Mouse (Mus musculus) stomach, postnatal 0 days (tissue): Measurements from ENCODE around the gene Zkscan5. TPM values are rescaled to one million over a fixed set of nuclear protein-coding genes. Genes with fewer than 3 reads are reported as not detected.
"Not testable (repeated sequence)": the region's sequence is repeated elsewhere in the genome, so short reads cannot be mapped to it uniquely, and the experiment has no call there.

Source experiments
- ATAC-seq: fragments of 200-750 bp; cut with Nextera tagmentation; 2 replicates; pipeline ENCODE4 v1.8.0; 2017; ENCODE audit not compliant: low FRiP score, low TSS enrichment
- DNase-seq: peaks from one replicate; pipeline ENCODE4 v3.0.0-alpha.2; 2016; ENCODE audit warnings: low spot score
- H3K27ac ChIP-seq: fragments of 300-500 bp; sonication (generic); replicated peaks from 2 replicates; pipeline ENCODE4 v1.5.1; 2014; ENCODE audit warnings: mild to moderate bottlenecking, control low read depth
- H3K27me3 ChIP-seq: fragments of 300-500 bp; sonication (generic); 2 replicates; pipeline ENCODE4 v1.6.1; 2014; ENCODE audit warnings: low read length; ENCODE audit not compliant: control insufficient read depth, insufficient read depth
- H3K36me3 ChIP-seq: fragments of 300-500 bp; sonication (generic); 2 replicates; pipeline ENCODE4 v1.6.1; 2014; ENCODE audit warnings: low read length, mixed read lengths; ENCODE audit not compliant: control insufficient read depth, insufficient read depth
- H3K4me1 ChIP-seq: fragments of 300-500 bp; sonication (generic); replicated peaks from 2 replicates; pipeline ENCODE4 v1.6.1; 2014; ENCODE audit warnings: antibody characterized with exemption; ENCODE audit not compliant: control insufficient read depth, insufficient read depth
- H3K4me2 ChIP-seq: fragments of 300-500 bp; sonication (generic); replicated peaks from 2 replicates; pipeline ENCODE4 v1.6.1; 2014; ENCODE audit warnings: low read depth, mild to moderate bottlenecking, control low read depth, moderate library complexity
- H3K4me3 ChIP-seq: fragments of 300-500 bp; sonication (generic); 2 replicates; pipeline ENCODE4 v1.5.1; 2014; ENCODE audit warnings: low read depth, low read length, control low read depth
- H3K9ac ChIP-seq: fragments of 300-500 bp; sonication (generic); 2 replicates; pipeline ENCODE4 v1.6.1; 2014; ENCODE audit warnings: mild to moderate bottlenecking, low read length, control low read depth, mixed read lengths
- H3K9me3 ChIP-seq: fragments of 300-500 bp; sonication (generic); 2 replicates; pipeline ENCODE4 v1.6.1; 2016; ENCODE audit warnings: low read length; ENCODE audit not compliant: control insufficient read depth
- CTCF ChIP-seq: IDR thresholded peaks from 2 replicates; pipeline ENCODE4 v1.5.1; 2016; ENCODE audit warnings: antibody characterized with exemption, low read depth, mild to moderate bottlenecking, moderate library complexity
- EP300 ChIP-seq: optimal IDR thresholded peaks from 2 replicates; pipeline ENCODE3; 2016; ENCODE audit warnings: antibody characterized with exemption
- WGBS: fragments of 180-500 bp; shearing (Covaris S2); extraction: QIAGEN DNeasy Blood & Tissue Kit; methylation state at CpG from one replicate; pipeline ENCODE4 v1.1.7; 2014; 5-methylcytosine and 5-hydroxymethylcytosine counted together
- polyA plus RNA-seq: library from polyadenylated mRNA; unstranded; fragments of >200 nt; fragmentation: Nextera tagmentation; extraction: Ambion mirVana; gene quantifications from 2 replicates; pipeline ENCODE4 v1.2.1, GENCODE M21; 2015

Gene Zkscan5
- polyA plus RNA-seq, 1 experiment from 2014 or later, result 4.6 TPM

DNA sequence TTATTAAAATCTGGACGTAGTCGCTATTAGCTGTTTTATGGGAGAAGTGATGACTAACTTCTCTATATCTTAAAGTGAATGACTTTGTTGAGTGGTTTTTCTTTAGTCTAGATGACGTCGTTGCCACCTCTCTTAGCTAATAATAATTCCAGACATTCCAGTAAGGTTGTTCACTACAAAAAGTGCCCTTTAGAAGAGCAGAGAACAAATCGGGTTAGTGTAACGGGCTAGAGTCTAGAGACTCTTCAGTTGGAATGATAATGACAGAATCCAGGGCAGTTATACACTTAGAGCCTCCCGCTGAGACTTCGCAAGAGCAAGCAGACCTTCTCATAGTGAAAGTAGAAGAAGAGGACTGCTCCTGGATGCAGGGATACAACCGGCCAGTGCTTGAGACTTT, 679 bp downstream of the Zkscan5 start:
- Histone ChIP-seq H3K4me1 (peaks cover 4% of the 10 kb centered on the region; the same call in 1 of the 2 replicates), H3K36me3 (no peaks in the 10 kb centered on the region), H3K4me2 (peak overlapping the region; percentile 56), H3K27me3 (no peaks in the 10 kb centered on the region), H3K9me3 (no peaks in the 10 kb centered on the region), H3K9ac (peak overlapping the region; percentile 61), H3K4me3 (peak overlapping the region; percentile 62), H3K27ac (peak overlapping the region; percentile 53; the same call in 1 of the 2 replicates)
- TF ChIP-seq CTCF, result no peak
- no peak for TF ChIP-seq EP300
- ATAC-seq (no peak), DNase-seq (no peak)
- 10% methylated on average over 9 of the region's 9 CpGs for WGBS

DNA sequence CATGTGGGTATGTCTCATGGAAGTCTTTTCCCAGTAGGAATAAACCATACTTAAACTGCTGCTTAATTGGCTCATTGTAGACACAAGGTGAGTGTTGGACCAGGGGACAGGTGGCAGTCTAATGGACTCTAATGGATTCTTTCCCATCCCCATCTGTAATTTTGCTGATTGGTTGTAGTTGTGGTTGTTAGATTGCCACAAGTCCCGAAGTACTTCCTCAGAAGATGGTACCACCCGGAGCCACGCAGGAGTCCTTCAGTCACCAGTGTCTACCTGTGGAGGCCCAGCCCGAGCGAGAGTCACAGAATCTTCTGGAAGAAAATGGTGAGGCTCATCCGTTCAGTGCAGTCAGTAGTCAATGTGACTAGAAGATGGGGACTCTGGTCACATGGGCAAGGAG, 3.0 kb downstream of the Zkscan5 start:
- Histone ChIP-seq H3K27me3 (no peaks in the 10 kb centered on the region), H3K27ac (no peak overlapping the region), H3K4me1 (peaks cover 4% of the 10 kb centered on the region; the same call in 1 of the 2 replicates), H3K36me3 (peaks cover 4% of the 10 kb centered on the region), H3K9me3 (no peaks in the 10 kb centered on the region), H3K4me2 (no peak overlapping the region), H3K9ac (no peak overlapping the region), H3K4me3 (no peak overlapping the region)
- TF ChIP-seq EP300 (no peak), CTCF (no peak)
- ATAC-seq, result no peak
- DNase-seq, result no peak
- WGBS, result 96% methylated on average over 6 of the region's 6 CpGs

DNA sequence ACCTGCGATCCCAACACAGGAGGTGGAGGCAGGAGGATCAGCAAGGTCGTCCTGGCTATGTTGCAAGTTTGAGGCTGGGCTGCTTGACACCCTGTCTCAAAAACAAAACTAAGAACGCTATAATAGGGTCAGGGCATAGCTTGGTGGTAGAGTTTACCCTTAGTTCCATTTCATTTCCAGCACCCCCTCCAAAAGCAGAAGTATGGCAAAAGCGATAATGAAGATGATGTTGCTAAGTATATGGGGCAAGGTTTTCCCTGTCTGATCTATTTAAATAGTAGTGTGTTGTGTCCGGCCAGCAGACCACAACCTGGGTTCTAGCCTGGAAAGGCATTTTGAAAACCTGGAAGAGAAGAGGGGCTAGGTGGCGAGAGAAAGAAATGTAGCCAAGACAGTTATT, 3.6 kb downstream of the Zkscan5 start:
- ATAC-seq, result no peak
- peaks cover 6% of the 10 kb centered on the region for H3K36me3 ChIP-seq

DNA sequence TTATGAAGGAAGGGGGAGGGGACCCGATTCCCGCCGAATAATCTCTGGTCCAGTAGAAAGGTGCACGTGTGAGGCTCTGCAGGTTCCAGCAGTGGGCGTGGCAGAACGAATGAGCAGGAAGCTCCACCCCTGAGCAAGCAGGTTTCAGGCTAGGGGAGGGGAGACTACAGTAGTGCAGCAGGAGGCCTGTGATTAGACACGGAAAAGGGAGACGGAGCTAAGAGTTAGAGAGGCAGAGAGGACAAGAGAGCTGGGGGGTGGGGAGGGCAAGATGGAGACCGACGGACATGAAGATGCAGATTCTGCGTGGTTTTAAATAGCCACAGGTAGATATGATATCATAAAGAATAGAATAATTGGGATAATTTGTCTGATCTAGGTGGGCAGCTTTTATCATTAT, 4.0 kb downstream of the Zkscan5 start:
- not testable (repeated sequence) for H3K36me3 ChIP-seq, H3K9me3 ChIP-seq, H3K27ac ChIP-seq, H3K27me3 ChIP-seq, H3K4me3 ChIP-seq, H3K4me2 ChIP-seq, H3K9ac ChIP-seq, ATAC-seq, H3K4me1 ChIP-seq
- WGBS, result 48% methylated on average over 11 of the region's 11 CpGs
- peak; percentile 37 for DNase-seq

More for the DNA sequence above, 3.6 kb downstream of the Zkscan5 start:
- no peak overlapping the region for H3K4me3 ChIP-seq
- H3K9ac ChIP-seq, result no peak overlapping the region
- no peak for DNase-seq
- H3K27ac ChIP-seq, result no peak overlapping the region
- H3K27me3 ChIP-seq, result no peaks in the 10 kb centered on the region
- WGBS, result 83% methylated on average over 5 of the region's 6 CpGs
- H3K4me2 ChIP-seq, result no peak overlapping the region
- TF ChIP-seq EP300, result no peak
- TF ChIP-seq CTCF, result no peak
- H3K4me1 ChIP-seq, result peaks cover 4% of the 10 kb centered on the region; the same call in 1 of the 2 replicates
- H3K9me3 ChIP-seq, result no peaks in the 10 kb centered on the region

DNA sequence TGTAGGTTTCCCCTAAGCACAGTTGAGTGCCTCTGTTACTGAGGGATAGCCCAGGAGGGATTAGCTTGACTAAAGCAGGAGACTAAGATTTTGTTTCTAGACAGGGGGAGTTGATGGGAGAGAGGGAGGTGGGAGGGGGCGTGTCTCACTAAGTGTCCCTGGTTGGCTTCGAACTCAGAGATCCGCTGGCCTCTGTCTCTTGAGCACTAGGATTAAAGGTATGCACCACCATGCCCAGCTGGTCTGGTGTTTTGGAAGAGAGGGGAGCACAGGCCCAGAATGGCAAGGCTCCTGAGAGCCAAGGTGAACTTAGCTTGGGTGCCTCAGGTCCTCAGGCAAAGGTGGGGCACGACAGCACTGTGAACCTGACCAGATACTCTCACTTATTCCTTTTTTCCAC, 7.0 kb downstream of the Zkscan5 start:
- H3K4me2 ChIP-seq, result no peak overlapping the region
- no peaks in the 10 kb centered on the region for H3K27me3 ChIP-seq
- H3K9ac ChIP-seq, result no peak overlapping the region
- peaks cover 6% of the 10 kb centered on the region for H3K36me3 ChIP-seq
- ATAC-seq (no peak), DNase-seq (no peak)
- WGBS, result 93% methylated on average over 4 of the region's 4 CpGs
- no peaks in the 10 kb centered on the region for H3K9me3 ChIP-seq
- H3K4me3 ChIP-seq, result no peak overlapping the region
- no peak overlapping the region for H3K27ac ChIP-seq
- TF ChIP-seq EP300, result no peak
- TF ChIP-seq CTCF, result no peak
- H3K4me1 ChIP-seq, result no peaks in the 10 kb centered on the region

DNA sequence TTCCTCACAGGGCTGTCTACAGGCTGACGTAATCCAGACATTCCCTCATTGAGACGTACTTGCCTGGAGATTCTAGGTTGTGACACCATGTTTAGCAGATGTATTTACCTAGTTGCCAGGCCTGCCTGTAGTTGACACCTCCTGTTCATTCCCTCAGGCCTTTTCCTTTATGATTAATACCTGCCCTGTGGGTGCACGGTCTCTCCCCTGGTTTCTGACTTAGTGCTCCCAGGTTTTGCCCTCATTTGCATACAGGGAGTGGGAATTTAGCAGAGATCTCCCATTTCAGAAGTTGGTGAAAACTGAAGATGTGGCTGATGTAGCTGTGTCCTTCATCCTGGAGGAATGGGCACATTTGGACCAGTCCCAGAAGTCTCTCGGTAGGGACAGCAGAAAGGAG, 7.9 kb downstream of the Zkscan5 start:
- ATAC-seq (no peak), DNase-seq (no peak)
- Histone ChIP-seq H3K9ac (no peak overlapping the region), H3K4me1 (no peaks in the 10 kb centered on the region), H3K36me3 (peaks cover 6% of the 10 kb centered on the region), H3K9me3 (no peaks in the 10 kb centered on the region), H3K27me3 (no peaks in the 10 kb centered on the region), H3K4me3 (no peak overlapping the region), H3K27ac (no peak overlapping the region), H3K4me2 (no peak overlapping the region)
- TF ChIP-seq EP300 (no peak), CTCF (no peak)
- 93% methylated on average over 4 of the region's 4 CpGs for WGBS
